Mouse (Mus musculus) bone marrow, adult 2 months (tissue): ENCODE measurements at regions not wholly inside any gene's neighbourhood (a gene's known extent, or its start where the extent isn't known, plus 50 kb on each side); places are given as distances from the start of the nearest gene placed in this dataset.

Source experiments
- H3K27ac ChIP-seq: fragments of 200-500 bp; 2 replicates; pipeline ENCODE4 v1.5.1; 2012; ENCODE audit warnings: low read depth, mild to moderate bottlenecking, control low read depth, inconsistent platforms, low read length; ENCODE audit not compliant: control insufficient read depth, poor library complexity, insufficient read depth
- H3K4me1 ChIP-seq: fragments of 200-500 bp; 2 replicates; pipeline ENCODE4 v1.6.1; 2011; ENCODE audit warnings: low read length; ENCODE audit not compliant: control insufficient read depth, insufficient read depth
- H3K4me3 ChIP-seq: fragments of 200-500 bp; replicated peaks from 2 replicates; pipeline ENCODE3; 2011; ENCODE audit warnings: mild to moderate bottlenecking, low read depth, low read length, control low read depth; ENCODE audit not compliant: control insufficient read depth
- CTCF ChIP-seq: fragments of 200-500 bp; IDR thresholded peaks from 2 replicates; pipeline ENCODE4 v1.5.1; 2011; ENCODE audit warnings: low read length, control low read depth; ENCODE audit not compliant: control insufficient read depth, insufficient read depth
- POLR2A ChIP-seq: fragments of 200-500 bp; IDR thresholded peaks from 2 replicates; pipeline ENCODE4 v1.6.1; 2011; ENCODE audit warnings: low read depth, mild to moderate bottlenecking, control low read depth, low read length, borderline replicate concordance; ENCODE audit not compliant: control insufficient read depth
- WGBS: fragments of 180-500 bp; shearing (Covaris S2); methylation state at CpG from one replicate; pipeline ENCODE4 v1.1.7; 2018; 5-methylcytosine and 5-hydroxymethylcytosine counted together

DNA sequence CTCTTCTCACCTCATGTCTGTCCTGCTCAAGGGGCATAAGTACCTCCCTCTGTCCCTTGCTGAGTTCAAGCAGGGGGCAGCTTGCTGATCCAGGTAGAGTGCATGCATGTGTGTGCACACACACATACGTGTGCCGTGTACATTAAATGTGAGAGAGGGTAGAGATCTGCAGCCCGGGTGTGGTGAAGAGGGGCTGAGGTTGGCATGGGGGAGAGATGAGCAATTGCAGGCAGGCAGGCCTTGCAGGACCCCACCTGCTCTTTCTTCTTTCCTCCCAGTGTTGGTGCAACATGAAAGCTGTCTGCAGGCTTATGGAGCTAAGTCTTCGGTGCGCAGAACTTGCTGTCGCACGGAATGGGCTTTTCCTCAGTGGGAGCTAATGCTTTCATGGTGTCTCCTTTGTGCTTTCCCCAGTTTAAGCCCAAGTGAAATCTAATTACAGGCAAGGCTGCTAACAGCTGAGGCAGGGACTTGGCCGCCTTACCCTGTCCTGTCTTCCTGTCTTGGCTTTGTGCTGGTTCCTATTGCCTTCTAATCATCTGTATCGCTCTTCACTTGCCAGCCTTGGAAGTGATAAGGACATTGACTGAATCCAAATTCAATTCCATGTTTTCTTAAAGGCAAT, 188.5 kb upstream of the Lef1 start:
- no peak overlapping the region for H3K27ac ChIP-seq
- 84% methylated on average over 9 of the region's 9 CpGs for WGBS
- no peaks in the 10 kb centered on the region for H3K4me1 ChIP-seq
- no peak overlapping the region for H3K4me3 ChIP-seq
- no peak for TF ChIP-seq CTCF
- TF ChIP-seq POLR2A = no peak

DNA sequence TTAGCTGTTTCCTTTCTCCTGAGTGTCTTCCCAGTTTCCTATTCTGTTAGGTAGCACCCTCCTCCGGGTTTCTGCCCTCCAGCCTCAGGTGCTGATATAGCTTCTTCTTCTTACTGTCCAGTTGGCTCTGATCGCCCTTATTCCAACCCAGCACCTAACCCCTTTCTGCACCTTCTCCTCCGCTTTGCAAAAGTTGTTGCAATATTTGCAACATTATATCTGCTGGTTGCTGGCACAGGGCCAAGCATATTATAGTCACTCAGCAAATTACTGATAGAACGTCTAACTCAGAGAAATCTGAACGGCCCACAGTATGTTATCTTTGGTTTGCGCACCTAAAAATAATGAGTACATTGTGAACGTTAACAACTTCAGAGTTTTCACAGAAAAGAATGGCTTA, 183.6 kb upstream of the Rpl34 start:
- Histone ChIP-seq H3K4me1 (no peaks in the 10 kb centered on the region), H3K27ac (no peak overlapping the region), H3K4me3 (no peak overlapping the region)
- TF ChIP-seq POLR2A (no peak), CTCF (no peak)
- 69% methylated on average over 7 of the region's 7 CpGs for WGBS

DNA sequence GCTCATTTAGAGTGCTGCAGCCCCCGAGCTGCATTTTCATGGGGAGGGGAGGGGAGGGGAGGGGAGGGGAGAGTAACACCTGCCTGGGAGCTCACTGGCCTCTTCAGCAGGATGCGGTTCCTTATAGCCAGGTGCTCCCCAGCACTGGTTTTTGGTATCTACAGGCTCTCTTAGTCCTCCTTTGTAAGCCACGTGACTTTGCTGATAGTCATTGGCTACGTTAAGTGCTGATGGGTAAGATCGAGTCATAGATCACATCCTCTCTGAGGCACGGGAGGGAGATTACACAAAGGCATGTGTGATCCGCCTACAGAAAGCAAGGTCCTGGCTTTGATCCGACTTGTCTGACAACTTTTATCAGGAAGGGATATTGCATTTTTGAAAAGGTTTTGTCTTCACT, 174.9 kb upstream of the Rpl34 start:
- peaks cover 2% of the 10 kb centered on the region for H3K4me1 ChIP-seq
- whole genome bisulfite sequencing = 61% methylated on average over 8 of the region's 8 CpGs
- TF ChIP-seq CTCF (no peak), POLR2A (no peak)
- H3K27ac ChIP-seq = no peak overlapping the region
- H3K4me3 ChIP-seq = no peak overlapping the region

DNA sequence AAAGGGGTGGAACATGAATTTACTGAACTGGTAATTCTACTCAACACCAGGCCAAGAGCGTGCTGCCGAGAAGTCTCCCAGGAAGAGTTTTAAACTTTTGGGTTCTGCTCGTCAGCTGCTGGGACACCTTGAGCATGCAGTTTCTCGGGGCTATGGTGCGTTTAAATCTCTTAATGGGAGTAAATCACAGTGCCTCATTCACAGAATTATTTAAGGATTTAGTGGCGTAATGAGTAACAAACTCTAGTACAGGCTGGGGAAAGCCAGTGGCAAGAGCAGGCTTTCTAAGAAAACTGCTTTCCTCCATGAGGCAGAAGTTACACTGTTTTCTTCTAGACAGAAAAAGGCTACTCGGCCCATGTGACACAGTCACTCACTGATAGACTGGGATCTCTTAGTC, 173.1 kb upstream of the Rpl34 start:
- peaks cover 2% of the 10 kb centered on the region for H3K4me1 ChIP-seq
- H3K27ac ChIP-seq = no peak overlapping the region
- TF ChIP-seq CTCF = no peak
- TF ChIP-seq POLR2A = no peak
- WGBS = 83% methylated on average over 7 of the region's 7 CpGs
- no peak overlapping the region for H3K4me3 ChIP-seq

DNA sequence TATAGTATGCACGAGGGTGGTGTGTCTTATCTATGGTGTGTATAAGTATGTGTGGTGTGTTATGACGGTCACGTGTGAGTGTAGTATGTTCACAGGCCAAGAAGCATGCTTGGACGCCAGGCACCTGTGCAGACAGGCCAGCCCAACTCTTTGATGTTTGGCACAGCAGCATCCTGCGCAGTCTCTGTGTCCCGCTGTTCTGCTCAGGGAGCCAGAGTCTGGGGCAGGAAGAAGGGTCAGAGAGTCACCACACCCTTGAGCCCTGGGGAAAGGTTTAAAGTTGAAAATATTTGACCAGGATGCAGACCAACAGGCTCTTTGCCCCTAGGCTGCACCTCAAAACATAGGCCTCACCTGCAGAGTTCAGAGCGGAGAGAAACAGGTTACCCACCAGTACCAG, 172.2 kb upstream of the Rpl34 start:
- no peak overlapping the region for H3K27ac ChIP-seq
- TF ChIP-seq CTCF (no peak), POLR2A (no peak)
- 85% methylated on average over 7 of the region's 7 CpGs for WGBS
- H3K4me3 ChIP-seq = no peak overlapping the region
- H3K4me1 ChIP-seq = peaks cover 2% of the 10 kb centered on the region

DNA sequence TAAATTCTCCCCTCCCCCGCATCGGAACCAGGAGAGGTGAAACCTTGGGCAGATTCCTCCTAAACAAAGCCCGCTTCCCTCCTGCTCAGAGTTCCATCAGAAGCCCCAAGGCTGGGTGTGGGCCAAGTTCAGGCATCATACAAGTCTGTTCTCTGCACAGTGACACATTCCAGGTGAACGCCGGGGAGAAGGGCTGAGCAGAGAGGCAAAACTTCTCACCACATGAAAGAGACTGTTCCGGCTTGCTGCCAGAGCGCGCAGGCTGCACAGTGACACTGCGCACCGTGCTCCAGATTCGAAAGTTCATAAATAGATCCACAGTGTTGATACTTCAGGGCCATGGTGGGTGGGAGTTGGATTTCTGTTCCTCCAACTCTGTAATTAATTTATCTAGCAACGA, 171.1 kb upstream of the Rpl34 start:
- Histone ChIP-seq H3K27ac (no peak overlapping the region), H3K4me1 (peaks cover 2% of the 10 kb centered on the region), H3K4me3 (no peak overlapping the region)
- 91% methylated on average over 12 of the region's 12 CpGs for WGBS
- TF ChIP-seq POLR2A = no peak
- TF ChIP-seq CTCF = no peak

DNA sequence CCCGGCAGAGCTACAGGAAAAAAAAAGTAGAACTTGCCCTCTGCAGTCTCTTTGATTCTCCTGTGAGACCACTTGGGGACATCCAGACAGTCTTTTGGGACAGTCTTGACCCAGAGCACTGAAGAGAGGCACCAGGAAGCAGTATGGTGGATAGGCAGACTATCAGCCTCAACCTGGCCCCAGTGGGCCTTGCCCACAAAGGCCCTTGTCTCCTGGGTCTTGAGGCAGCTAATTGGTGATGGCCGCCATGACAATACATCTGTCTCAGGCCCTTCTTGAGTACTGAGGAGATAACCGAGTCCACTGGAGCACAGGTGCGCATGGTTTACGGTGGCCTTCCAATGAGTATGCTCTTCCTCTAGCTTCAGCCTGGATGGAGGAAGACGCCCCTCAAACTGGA, 170.6 kb upstream of the Rpl34 start:
- Histone ChIP-seq H3K4me1 (peaks cover 2% of the 10 kb centered on the region), H3K27ac (no peak overlapping the region), H3K4me3 (no peak overlapping the region)
- WGBS = 85% methylated on average over 6 of the region's 6 CpGs
- TF ChIP-seq POLR2A = no peak
- TF ChIP-seq CTCF = no peak

DNA sequence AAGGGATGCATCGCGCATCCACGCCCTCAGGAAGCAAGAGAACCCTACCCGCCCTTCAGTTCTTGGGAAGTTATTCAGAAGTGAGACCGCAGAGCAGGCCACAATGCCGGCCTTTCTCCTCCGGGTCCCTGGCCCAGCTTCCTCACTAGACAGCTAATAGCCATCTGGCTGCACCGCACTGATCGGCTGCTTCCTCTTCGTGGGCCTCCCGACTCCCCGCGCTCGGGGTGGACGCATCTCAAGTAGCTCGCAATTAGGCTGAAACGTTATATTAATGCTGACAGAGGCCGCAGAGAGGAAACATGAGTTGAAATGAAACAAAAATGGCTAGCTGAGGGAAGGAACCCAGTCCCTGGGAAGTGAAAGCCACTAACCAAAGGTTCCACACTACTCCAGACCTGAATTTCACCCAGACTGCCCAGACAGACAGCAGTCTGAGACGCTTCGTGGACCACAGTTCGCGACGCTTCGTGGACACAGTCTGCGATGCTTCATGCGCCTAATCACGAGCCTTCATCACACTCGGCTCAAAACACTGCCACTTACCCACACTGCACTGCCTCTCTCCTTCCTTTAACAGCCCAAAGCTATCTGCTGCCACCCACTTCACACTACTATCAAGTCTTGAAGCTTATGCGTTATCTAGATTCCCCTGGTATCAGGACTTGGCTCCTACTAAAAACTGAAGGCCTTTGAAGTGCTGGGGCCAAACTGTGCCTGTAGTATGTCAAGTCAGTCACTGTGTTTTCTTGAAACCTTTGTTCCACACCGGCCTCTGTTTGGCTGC, 170.0 kb upstream of the Rpl34 start:
- TF ChIP-seq CTCF (no peak), POLR2A (no peak)
- H3K4me1 ChIP-seq = peaks cover 2% of the 10 kb centered on the region
- 24% methylated on average over 30 of the region's 30 CpGs for WGBS
- 0 out of 2 replicates have a peak overlapping the region, but pooled peaks have one; percentile 14 for H3K27ac ChIP-seq
- no peak overlapping the region for H3K4me3 ChIP-seq
